Mouse (Mus musculus): ENCODE measurements around the gene Dglucy. TPM values are rescaled to one million over a fixed set of nuclear protein-coding genes. Genes with fewer than 3 reads are reported as not detected.

Dglucy gene
- total RNA-seq, 1 experiment from 2014 or later = 4.6 TPM

GRCm38 (mm10) chr12:100936737-100937136 lies 157.9 kb downstream of the Dglucy start:
- no peak for ATAC-seq (replicated peaks in 1 of 2; ENCODE audit: insufficient read depth in 1 of 2, low FRiP score in 2 of 2, low TSS enrichment in 1 of 2, low read depth in 1 of 2, poor library complexity in 2 of 2, severe bottlenecking in 2 of 2)

- peak; percentile 39; a peak in 3 of 4 replicates for ATAC-seq (replicated peaks in 1 of 2; ENCODE audit: insufficient read depth in 1 of 2, low FRiP score in 2 of 2, low TSS enrichment in 1 of 2, low read depth in 1 of 2, poor library complexity in 2 of 2, severe bottlenecking in 2 of 2)
Observed at GRCm38 (mm10) chr12:100937441-100938360, 158.8 kb downstream of the Dglucy start.

GRCm38 (mm10) chr12:100941361-100941760 lies 162.5 kb downstream of the Dglucy start:
- no peak for ATAC-seq (replicated peaks in 1 of 2; ENCODE audit: insufficient read depth in 1 of 2, low FRiP score in 2 of 2, low TSS enrichment in 1 of 2, low read depth in 1 of 2, poor library complexity in 2 of 2, severe bottlenecking in 2 of 2)

- ATAC-seq (replicated peaks in 1 of 2; ENCODE audit: insufficient read depth in 1 of 2, low FRiP score in 2 of 2, low TSS enrichment in 1 of 2, low read depth in 1 of 2, poor library complexity in 2 of 2, severe bottlenecking in 2 of 2) = no peak
Observed at GRCm38 (mm10) chr12:100943146-100943545, 164.3 kb downstream of the Dglucy start.

- no peak for ATAC-seq (replicated peaks in 1 of 2; ENCODE audit: insufficient read depth in 1 of 2, low FRiP score in 2 of 2, low TSS enrichment in 1 of 2, low read depth in 1 of 2, poor library complexity in 2 of 2, severe bottlenecking in 2 of 2)
Observed at GRCm38 (mm10) chr12:100944921-100945336, 166.1 kb downstream of the Dglucy start.

GRCm38 (mm10) chr12:100945501-100945900 lies 166.6 kb downstream of the Dglucy start:
- ATAC-seq (replicated peaks in 1 of 2; ENCODE audit: insufficient read depth in 1 of 2, low FRiP score in 2 of 2, low TSS enrichment in 1 of 2, low read depth in 1 of 2, poor library complexity in 2 of 2, severe bottlenecking in 2 of 2) = no peak

GRCm38 (mm10) chr12:100945948-100946347 lies 167.1 kb downstream of the Dglucy start:
- no peak for ATAC-seq (replicated peaks in 1 of 2; ENCODE audit: insufficient read depth in 1 of 2, low FRiP score in 2 of 2, low TSS enrichment in 1 of 2, low read depth in 1 of 2, poor library complexity in 2 of 2, severe bottlenecking in 2 of 2)

Other genes starting within 250 kb of the Dglucy start
- 67.8 and 70.4 TPM in 2 replicates for gene Rps6ka5, start 52.1 kb upstream of the Dglucy start, total RNA-seq (2017)
- 0.30 and 0.56 TPM in 2 replicates for gene Gpr68, start 129.1 kb downstream of the Dglucy start, total RNA-seq (2017)
- 78.5 and 81.7 TPM in 2 replicates for gene Ccdc88c, start 250.0 kb downstream of the Dglucy start, total RNA-seq (2017)

Measured in hematopoietic stem cell, adult 5-6 weeks (primary cell).